Mouse (Mus musculus) adrenal gland, postnatal 0 days (tissue): ENCODE results near the gene Bend4. TPM values are rescaled to one million over a fixed set of nuclear protein-coding genes. Genes with fewer than 3 reads are reported as not detected.

ENCODE experiments used
- polyA plus RNA-seq: library from polyadenylated mRNA; unstranded; fragments of >200 nt; fragmentation: Nextera tagmentation; extraction: Ambion mirVana; gene quantifications from 2 replicates; pipeline ENCODE4 v1.2.1, GENCODE M21; 2015

The Bend4 gene
- 1.6 TPM in 2 replicates for polyA plus RNA-seq

GRCm38 (mm10) chr5:67427443-67428360, at the start of gene Bend4:
Gene Bend4, minus strand, starts transcription at chr5:67428310.

Other genes starting within 250 kb of the Bend4 start
- 75.3 and 112 TPM in 2 replicates for gene Tmem33, start 167.7 kb downstream of the Bend4 start, polyA plus RNA-seq
- 96.2 and 118 TPM in 2 replicates for gene Slc30a9, start 121.4 kb downstream of the Bend4 start, polyA plus RNA-seq
- gene Shisa3, start 179.6 kb upstream of the Bend4 start, polyA plus RNA-seq, result 13.3 and 17.9 TPM in 2 replicates